Mouse (Mus musculus): ENCODE results near the gene Shisa7.
"Not testable (repeated sequence)": the region's sequence is repeated elsewhere in the genome, so short reads cannot be mapped to it uniquely, and the experiment has no call there.

Gene Shisa7

DNA sequence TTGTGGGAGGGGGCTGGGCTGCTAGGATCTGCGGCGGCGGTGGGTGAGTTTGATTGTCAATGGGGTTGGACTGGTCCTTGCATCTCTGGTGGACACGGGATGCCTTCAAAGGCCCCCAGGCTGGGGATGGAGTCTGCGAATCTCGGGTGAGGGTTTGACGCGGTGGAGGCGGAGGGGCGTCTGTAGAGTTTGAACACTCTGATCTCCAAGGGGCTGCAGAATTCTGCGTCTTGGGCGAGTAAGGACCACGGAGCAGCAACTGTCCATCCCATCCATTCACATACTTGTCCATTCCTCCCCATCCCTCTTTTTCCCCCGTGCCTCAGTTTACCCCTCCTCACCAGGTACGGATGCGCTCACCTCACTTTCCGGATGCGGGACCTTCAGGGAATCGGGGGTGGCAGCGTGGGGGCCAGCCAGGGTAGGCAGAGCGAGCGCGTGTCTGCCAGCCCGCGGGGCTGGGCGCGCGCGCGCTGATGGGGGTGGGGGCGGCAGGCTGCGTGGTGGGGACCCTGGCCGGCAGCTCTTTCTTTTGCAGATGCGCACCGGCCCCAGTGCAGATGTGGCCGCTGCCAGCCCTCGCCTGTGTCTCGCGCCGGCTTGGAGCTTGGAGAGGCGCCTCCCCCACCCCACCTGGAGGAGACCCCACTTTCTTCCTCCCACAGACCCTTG is at the start of gene Shisa7:
Gene Shisa7 (minus strand): TSS at position 452 of the 672 bp plus-strand sequence.
- DNase-seq (ENCODE audit: low read depth), result no peak

DNA sequence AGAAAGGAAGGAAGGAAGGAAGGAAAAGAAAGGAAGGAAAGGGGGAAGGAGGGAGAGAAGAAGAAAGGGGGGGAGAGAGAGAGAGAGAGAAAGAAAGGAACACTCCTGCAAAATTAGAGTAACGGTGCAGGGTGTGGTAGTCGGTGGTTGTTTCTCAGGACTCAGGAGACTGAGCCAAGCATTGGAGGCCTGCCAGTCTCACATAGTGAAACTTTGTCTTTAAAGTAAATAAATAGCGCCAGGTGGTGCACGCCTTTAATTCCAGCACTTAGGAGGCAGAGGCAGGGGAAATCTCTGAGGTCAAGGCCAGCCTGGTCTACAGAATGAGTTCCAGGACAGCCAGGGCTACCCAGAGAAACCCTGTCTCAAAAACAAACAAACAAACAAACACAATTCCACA is 42.2 kb upstream of the Shisa7 start:
- DNase-seq (ENCODE audit: low read depth), result no peak

DNA sequence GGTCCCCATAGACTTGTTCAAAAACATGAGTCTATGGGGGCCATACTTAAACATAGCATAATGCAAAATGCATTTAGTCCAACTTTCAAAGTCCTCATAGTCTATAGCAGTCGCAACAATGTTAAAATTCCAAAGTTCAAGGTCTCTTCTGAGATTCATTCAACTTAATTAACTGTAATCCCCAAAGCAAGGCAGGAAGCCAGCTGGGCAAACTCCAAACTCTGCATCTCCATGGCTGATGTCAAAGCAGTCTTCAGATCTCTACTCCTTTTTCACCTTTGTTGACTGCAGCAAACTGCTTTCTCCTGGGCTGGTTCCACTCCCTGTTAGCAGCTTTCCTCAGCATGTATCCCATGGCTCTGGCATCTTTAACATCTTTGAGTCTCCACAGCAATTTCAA is 34.5 kb upstream of the Shisa7 start:
- not testable (repeated sequence) for DNase-seq (ENCODE audit: low read depth)

DNA sequence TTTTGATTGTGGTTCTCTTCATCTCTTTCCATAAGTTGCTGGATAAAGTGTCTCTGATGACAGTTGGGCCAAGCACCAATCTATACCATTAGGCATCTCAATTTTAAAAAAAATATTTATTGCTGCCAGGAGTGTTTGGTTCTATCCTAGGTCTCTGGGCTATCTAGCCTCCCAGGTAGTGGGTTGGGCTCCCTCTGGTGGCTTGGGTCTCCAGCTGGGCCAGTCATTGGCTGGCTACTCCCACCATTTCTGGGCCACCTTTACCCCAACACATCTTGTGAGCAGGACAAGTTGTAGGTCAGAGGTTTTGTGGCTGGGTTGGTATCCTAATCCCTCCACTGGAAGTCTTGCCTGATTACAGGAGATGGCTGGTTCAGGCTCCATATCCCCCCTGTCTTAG is 33.7 kb upstream of the Shisa7 start:
- DNase-seq (ENCODE audit: low read depth), result no peak

DNA sequence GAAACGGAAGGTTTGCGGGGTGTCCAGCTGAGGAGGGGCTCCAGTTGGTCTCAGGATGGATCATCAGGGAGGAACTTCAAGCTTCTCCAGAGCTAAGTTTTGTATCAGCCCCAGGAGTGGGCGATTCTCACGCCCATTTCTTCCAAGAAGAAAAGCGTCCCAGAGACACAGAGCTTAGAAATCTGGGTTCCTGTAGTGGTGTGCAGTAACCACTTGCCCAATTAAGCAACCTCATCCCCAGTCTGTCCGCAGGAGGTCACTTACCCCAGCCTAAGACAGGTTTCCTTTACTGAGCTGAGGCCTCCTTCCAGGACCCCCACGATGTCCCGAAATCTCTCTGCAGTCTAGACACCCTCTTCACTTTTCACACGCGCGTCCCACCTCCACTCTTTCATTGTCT is 32.7 kb upstream of the Shisa7 start:
- no peak for DNase-seq (ENCODE audit: low read depth)

DNA sequence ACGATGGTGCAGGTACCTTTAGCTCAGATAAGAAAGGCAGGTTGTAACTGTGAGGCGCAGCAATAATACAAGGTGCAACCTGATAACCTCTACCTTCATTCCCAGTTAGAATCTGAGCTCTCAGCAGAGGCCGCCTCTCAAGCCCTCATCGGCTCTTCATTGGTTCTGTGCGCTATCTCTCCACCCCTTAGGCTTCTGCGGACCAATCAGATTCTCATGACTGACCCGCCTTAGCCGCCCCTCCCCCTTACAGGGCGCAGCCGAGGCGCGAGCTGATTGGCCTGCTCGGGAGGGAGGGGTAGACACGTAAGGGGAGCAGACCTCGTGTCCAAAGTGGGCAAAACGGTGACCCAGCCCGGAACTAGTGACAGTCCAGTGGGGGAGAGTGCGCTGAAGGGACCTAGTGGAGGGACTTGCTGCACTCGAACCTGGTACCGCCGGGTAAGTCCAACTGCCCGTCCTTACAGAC is 32.3 kb upstream of the Shisa7 start, which contains the start of gene Isoc2a:
Gene Isoc2a (plus strand): TSS at position 401 of the 469 bp plus-strand sequence.
- DNase-seq (ENCODE audit: low read depth), result peak; percentile 89

DNA sequence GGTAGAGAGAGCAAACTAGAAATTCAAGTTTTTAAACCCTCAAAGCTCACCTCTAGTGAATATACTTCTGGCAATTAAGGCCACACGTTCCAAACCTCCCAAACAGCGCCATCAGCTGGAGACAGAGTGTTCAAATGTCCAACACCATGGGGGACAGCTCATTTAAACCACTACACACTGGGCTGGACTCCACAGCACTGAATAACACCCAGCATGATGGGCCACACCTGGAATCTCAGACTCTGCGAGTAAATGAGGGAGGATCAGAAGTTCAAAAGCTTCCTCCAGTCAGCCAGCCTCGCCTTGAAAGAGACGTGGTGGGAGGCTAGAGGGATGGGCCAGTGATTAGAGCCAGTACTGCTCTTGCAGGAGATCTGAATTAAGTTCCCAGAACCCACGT is 25.6 kb upstream of the Shisa7 start, which contains the start of gene Isoc2b:
Gene Isoc2b (minus strand): TSS at position 126 of the 400 bp plus-strand sequence.
- DNase-seq (ENCODE audit: low read depth), result no peak

DNA sequence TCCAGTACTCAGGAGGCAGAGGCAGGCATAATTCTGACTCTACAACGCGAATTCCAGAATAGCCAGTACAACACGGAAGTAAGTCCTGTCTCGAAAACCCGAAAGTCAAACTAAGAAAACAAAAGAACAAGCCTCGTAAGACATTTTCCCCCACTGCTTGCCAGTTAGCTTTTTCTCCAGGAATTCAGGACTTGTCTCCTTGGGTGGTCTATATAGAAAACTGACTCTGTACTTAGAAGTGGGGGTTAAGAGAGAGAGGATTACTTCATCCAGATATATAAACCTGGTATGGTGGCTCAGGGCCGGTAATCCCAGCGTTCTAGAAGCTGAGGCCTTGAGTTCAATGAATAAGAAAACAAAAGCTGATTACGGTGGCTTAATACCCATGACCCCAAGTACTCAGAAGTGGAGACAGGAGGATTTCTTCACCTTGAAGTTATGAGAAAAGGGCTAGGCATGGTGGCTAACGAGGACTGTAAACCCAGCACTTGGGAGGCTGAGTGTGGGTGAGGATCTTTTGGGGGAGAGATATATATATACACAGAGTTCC is 22.2 kb upstream of the Shisa7 start:
- DNase-seq (ENCODE audit: low read depth), result no peak

DNA sequence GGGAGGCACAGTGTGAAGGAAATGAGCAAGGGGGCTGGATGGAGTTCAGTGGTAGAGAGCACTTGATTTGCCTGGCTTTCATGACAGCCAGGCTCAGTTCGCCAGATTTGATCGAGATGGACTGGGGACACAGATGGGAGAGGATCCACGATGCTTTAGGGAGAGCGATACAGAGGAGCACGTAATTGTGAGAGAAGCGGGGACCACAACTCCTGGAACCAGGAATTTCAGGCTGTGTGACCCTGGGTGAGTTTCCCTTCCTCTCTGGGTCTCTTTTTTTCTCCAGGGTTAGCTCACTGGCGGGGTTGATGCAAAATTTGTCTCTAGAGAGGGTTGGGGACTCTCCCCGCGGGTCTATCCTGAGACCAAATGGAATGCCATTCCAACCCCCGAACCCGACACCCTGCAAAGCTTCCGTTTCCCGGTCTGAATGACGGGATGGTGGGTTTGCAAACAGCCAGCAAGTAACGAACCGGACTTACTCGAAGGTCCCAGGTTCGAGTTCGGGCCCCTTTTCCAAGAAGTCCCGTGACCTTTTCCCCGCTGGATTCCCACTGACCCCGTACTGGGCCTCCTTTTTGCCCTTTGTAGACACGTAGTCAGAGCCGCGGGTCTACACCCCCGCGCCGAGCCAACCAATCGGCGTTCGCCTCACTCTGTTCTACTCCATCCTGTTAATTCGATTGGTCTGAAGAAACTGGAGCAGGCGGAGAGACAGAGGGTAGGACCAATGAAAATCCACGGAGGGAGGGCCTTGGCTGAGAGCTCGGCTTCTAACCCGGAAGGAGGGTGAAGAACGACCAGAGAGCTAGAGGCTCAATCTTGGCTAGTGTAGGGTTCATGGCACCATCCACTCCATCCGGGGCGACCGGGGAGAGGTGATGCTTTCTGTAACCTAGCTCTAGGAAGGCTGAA is 21.3 kb upstream of the Shisa7 start:
- peak; percentile 95 for DNase-seq (ENCODE audit: low read depth)

DNA sequence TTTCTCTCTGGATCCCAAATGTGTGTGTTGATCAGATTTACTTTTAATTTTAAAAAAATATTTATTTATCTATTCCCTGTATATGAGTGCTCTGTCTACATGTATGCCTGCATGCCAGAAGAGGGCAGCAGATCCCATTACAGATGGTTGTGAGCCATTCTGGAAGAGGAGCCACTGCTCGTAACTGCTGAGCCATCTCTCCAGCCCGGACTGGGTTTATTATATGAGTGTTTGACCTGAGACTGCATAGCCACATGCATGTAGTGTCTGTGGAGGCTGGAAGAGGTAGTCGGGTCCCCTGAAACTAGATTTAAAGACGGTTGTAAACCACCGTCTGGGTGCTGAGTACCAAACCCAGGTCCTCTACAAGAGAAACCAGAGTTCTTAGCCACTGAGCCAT is 20.6 kb upstream of the Shisa7 start:
- no peak for DNase-seq (ENCODE audit: low read depth)

DNA sequence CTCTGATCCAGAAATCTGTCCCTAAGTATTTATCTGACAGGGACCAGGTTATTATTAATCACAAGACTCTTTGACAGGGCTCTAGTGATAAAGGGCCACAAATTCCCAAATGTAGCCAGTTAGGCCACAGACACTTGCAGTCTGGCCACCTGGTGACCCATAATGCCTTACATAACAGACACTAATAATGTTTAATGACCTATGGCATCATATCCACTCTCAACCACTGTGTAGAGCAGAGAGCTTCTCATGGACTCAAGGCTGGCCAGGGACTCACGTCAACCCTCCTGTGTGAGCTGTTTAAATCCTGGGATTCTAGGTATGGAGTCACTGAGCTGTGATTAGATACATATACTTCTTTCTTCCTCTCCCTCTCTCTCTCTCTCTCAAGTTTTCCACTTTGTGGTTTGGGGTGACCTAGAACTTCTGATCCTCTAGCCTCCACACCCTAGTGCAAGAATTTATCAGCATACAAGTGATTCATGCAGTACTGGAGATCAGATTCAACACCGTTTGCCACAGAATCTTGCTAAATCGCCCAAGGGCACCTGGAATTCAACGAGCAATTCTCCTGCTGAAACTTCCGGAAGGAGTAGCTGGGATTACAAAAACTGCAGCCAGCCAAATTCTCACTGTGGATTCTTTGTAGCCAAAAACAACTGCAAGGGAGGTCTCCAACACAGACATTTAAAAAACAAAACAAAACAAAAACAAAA is 19.8 kb upstream of the Shisa7 start:
- DNase-seq (ENCODE audit: low read depth), result no peak

DNA sequence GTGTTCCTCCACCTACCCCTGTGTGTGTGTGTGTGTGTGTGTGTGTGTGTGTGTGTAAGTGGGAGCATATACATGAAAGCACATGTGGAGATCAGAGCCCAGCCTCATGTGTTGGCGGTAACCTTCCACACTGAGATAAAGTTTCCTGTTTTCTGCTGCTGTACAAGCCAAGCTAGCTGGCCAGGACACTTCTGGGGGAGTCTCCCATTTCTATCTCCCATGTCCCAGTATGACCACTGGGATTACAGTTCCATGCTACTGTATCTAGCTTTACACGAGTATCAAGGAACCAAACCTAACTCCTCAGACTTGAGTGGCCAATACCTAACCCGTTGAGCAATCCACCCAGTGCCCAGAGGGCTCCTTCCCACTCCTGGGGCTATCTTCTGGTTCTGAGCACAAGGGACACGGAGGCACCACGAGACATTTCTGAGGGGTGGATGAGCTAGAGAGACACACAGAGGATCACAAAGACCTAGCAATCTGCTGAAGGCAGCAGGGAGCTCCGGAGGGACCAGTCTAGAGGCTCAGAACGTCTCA is 19.1 kb upstream of the Shisa7 start:
- no peak for DNase-seq (ENCODE audit: low read depth)

DNA sequence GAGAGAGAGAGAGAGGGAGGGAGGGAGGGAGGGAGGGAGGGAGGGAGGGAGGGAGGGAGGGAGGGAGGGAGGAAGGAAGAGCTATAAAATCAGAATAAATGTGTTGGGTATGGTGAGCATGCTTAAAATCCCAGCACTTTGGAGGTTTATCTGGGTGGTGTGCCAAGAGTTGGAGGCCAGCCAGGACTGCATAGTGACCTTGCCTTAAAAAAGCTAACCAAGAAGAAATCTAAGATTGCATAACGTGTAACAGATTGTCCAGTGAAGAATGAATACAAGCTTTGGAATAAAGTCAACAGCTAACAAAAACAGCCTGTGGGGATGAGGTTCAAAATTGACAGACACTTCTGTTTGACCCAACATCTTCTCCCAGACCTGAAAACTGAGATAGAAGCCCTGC is 18.5 kb upstream of the Shisa7 start:
- DNase-seq (ENCODE audit: low read depth), result no peak

DNA sequence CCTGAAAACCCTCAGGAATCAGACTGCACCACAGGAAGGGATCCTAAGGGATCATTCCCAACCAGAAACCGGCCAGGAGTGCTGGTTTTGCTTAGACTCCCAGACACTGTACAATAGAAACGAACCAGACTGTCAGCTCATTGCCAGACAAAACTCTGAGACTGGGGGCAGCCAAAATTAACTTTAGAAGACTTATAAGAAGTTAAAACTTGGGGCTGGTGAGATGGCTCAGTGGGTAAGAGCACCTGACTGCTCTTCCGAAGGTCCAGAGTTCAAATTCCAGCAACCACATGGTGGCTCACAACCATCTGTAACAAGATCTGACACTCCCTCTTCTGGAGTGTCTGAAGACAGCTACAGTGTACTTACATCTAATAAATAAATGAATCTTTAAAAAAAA is 16.4 kb upstream of the Shisa7 start:
- not testable (repeated sequence) for DNase-seq (ENCODE audit: low read depth)

DNA sequence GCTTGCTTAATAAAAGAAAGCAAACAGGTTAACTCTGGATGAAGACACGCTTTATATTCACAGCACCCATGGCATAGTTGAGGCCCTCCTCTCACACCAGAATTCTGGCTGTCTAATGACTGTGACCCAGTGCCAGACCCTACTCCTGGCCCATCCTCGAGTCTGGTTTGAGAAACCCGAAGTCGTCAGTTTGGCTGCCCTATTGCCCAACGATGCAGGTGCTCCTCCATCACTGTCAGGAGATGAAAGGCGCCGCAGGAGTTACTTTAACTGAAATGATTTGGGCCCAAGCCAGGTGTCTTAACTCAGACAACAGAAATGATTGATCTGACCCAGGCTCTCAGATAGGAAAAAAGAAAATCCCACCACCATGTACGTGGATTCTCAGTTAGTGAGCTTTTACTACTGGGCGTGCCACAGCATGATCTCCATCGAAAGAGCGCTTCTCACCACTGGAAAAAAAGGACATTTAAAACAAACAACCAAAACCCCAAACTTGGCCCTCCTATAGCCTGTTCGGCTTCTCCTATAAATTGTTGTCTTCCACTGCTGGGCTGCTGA is 15.0 kb upstream of the Shisa7 start:
- DNase-seq (ENCODE audit: low read depth), result no peak

DNA sequence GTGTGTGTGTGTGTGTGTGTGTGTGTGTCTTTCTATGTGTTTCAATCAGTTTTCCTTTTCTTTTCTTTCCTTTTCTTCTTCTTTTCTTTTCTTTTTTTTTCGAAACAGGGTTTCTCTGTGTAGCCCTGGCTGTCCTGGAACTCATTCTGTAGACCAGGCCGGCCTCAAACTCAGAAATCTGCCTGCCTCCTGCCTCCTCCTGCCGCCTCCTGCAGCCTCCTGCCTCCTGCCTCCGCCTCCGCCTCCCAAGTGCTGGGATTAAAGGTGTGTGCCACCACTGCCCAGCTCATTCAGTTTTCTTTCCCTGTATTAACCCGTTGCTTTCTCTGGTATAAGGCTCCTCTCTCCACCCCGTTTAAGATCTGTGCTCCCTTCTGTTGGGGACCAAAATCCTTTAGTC is 12.8 kb upstream of the Shisa7 start:
- DNase-seq (ENCODE audit: low read depth), result no peak

DNA sequence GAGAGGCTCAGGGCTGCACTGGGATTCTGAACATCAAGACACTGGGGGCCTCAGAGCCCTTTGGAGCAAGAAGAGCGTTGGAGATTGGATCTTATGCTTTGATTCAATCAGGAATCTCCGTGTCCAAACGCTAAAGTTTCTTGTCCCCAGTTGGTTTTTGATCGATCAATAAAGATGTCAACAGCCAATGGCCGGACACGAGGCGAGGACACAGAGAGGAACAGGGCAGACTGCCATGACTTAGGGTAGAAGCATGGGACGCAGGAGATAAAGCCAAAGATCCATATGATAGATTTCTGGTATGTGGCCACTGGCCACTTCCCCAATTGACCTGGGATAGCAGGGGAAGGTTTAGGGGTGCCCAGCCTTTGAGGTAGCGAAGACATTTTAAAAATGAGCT is 12.0 kb upstream of the Shisa7 start:
- DNase-seq (ENCODE audit: low read depth), result no peak

DNA sequence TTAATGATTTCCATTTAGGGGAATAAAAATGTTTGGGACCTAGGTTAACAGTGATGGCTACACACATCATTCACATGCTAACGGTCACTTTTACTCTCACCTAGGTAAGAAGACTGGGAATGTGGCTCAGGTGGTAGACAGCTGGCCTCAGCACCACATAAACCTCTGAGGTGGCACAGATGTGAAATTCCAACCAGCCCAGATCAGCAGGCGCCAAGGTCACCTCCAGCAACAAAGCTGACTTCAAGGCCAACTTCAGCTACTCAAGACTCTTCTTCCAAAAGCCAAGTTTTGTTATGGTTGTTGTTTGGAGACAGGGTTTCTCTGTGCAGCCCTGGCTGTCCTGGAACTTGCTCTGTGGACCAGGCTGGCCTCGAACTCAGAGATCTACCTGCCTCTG is 9.1 kb upstream of the Shisa7 start:
- no peak for DNase-seq (ENCODE audit: low read depth)

DNA sequence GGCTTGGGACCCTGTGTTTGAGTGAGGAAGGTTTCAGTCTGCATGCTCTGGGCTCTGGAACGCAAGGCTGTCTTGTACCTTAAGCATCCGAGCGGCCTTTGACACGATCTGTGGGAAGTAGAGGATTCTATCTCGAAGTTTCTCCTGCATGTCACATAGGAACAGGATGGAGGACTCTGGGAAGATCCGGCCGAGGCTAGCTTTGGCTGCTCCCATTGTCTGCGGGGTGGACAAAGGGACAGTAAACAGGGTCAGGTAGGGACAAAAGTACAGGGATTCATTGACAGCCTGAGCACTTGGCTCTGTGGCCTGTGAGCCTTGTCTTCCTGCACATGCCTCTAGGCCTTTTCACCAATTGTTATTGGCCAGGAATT is 6.8 kb upstream of the Shisa7 start:
- DNase-seq (ENCODE audit: low read depth), result no peak

DNA sequence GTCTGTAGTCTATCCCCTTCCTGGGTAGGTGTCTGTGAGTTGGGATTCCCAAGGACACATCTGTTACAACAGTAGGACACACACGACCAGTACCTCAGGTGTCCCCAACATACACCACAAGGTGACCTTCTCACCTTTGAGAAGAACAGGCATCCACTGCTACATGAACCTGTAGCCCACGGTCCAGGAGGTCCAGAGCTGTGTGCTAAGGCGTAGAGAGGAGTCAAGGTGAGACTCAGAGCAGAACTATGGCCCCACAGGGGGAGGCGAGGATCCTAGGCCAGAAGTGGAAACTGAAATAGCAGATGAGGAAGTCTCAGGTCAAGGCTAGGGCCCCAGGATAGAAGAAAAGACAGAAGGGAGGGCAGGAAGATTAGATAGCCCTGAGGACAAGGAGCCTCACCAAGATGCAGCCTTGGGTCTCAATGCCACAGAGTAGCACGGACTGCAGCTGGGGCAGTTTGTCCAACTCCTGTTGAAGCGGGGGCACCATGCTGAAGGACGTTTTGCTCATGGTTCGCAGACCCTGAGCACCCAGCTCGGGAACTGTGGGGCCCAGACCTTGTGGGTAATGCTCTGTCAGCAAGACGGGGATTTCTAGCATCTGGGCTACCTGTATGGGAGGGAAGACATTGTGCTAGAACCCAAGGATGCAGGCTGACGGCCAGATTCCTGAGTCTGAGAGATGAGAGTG is 6.3 kb upstream of the Shisa7 start:
- no peak for DNase-seq (ENCODE audit: low read depth)

DNA sequence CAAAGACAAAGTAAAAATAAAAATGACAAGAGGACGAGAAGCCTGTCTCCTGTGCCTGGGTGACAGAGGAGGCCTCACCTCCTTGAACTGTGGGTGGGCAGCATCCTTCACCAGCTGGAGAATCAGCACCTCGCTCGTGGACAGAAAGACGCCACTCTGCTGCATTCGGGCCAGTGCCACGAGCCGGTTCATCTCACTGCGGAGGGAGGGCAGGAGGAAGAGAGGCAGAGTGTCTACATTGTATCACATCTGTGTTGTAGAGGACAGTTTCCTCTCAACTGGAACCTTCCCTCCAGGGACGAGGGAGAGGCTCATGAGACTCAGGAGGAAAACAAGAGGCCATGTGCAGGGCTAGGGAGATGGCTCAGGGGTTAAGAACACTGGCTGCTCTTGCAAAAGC is 4.9 kb upstream of the Shisa7 start:
- no peak for DNase-seq (ENCODE audit: low read depth)

Measured in c-Kit-positive CD71-negative TER-119-negative erythroid progenitor cells, embryonic 14.5 days (primary cell).